Mouse (Mus musculus) induced T-regulatory cell, adult 2 months (primary cell): ENCODE measurements around the gene Zfp316.

Experiments used
- DNase-seq: peaks from one replicate; pipeline ENCODE4 v3.0.0-alpha.2; 2012; ENCODE audit warnings: low read depth

Gene Zfp316

GRCm38 (mm10) chr5:143222287-143222686 is 47.5 kb downstream of the Zfp316 start:
- DNase-seq: no peak

GRCm38 (mm10) chr5:143220996-143221395 is 48.8 kb downstream of the Zfp316 start:
- no peak for DNase-seq

GRCm38 (mm10) chr5:143213832-143214231 is 56.0 kb downstream of the Zfp316 start:
- DNase-seq: no peak

GRCm38 (mm10) chr5:143205015-143205414 is 64.8 kb downstream of the Zfp316 start:
- peak; percentile 16 for DNase-seq
